Mouse (Mus musculus) cortical plate, adult 2 months (tissue): ENCODE results near the gene Prss21.

Source experiments
- CTCF ChIP-seq: fragments of 200-500 bp; IDR thresholded peaks from 2 replicates; pipeline ENCODE4 v1.5.1; 2011; ENCODE audit warnings: mild to moderate bottlenecking, control low read depth, low read length; ENCODE audit not compliant: insufficient read depth; ENCODE audit errors: extremely low read depth
- POLR2A ChIP-seq: fragments of 200-500 bp; IDR thresholded peaks from 2 replicates; pipeline ENCODE4 v1.6.1; 2011; ENCODE audit warnings: mild to moderate bottlenecking, low read length, control low read depth; ENCODE audit not compliant: insufficient read depth; ENCODE audit errors: extremely low read depth

DNA sequence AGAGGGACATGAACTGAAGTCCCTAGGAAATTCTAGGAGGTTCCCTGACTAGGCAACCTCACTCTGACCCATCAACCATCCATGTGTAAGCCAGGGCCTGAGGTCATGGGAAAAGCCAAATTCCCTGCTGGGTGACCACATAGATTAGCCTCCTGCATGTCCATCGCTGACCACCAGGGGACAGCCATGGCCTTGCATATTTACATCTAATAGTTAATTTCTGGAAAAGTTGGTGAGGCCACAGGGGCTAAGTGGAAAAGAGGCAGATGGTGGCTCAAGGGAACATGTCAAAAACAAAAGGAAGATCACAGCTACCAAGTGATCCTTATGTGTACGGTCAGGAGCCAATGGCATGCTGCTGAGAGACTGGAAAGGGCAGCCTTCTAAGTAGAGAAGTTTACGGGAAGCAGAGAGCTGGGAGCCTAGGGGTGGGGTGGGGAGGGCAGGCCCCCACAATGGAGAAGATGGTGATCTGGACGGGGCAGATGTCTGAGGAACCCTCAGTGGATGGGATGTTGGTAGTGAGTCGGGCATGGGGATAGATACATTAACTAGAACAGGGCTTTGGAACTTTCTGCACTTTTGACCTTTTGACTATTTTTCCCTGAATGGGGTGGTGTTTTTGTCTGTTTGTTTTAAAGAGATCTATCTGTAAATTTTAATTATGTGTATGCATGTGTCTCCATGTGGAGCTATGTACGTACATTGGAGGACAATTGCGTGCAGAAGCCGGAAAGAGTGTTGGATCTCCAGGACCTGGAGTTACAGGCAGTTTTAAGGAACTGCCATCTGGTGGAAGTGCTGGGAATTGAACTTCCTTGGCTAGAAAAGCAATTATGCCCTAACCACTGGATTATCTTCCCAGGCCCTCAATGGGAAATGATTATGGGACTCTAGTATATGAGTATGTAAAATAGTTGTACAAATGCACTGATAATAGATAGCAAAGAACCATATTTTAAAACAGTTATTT lies 6.3 kb downstream of the Prss21 start:
- TF ChIP-seq CTCF (peak; percentile 66), POLR2A (no peak)
